7 mouse cellular contexts compared by ENCODE assay signal in the genomic region with DNA sequence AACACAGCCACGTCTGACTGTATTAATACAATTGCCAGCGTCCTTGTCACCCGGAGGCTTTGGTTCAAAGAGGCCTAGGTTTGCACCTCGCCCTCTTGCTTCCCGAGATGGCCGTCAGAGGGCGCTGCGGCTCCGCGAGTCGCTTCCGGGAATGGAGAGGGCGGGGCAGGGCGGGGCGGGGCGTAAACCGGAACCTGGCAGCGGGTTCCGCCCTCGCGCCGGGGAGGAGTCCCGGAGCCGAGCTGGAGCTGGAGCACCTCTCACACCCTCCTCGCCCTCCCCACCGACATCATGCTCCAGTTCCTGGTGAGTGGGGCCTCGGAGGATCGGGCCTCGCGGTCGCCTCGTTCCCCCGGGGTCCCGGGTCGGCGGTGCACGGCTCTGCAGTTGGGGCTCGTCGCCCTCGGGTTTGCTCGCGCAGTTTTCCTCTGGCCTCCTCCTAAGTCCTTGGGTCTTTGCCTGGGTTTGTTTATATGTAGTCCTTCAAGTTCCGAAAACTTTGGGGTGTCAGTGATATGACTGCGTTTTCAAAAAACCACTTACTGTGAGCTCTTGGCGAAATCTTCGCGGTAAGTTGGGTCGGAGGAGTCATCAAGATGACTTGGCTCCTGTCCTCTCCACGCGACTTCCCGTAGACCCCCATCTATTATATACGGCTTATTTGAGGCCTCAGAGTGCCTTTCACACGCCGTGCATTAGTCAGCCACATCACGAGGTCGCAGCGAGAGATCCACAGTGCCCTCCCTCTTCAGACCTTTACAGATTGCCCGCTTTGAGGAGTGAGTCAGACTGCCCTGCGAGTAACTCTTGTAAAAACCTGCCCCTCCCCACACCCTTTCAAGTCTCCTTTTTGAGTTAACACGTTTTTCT. TPM values are rescaled to one million over a fixed set of nuclear protein-coding genes. Genes with fewer than 3 reads are reported as not detected.
DNase-seq lines count a peak whose midpoint lies in the region; ATAC-seq and TF ChIP-seq lines count a peak whose summit lies in the region.

No protein-coding gene starts in this region.

- intact Hi-C loops in gastrocnemius, postnatal 36 days (cut with DNase I), result loop anchor here (10.0 kb wide), 2 partner anchors 122 to 312 kb away; no protein-coding TSS in a partner anchor
- intact Hi-C loops in left cerebral cortex, postnatal 4 days (cut with DNase I), result loop anchor here (10.0 kb wide), 1 partner anchor 112 kb away; no protein-coding TSS in a partner anchor

- peak overlapping the region; percentile 87 for H3K27ac ChIP-seq in intestine, embryonic 15.5 days
- H3K27ac ChIP-seq in midbrain, embryonic 12.5 days (replicated peaks), result peak overlapping the region; percentile 65
- peak overlapping the region; percentile 71 for H3K27ac ChIP-seq in small intestine, adult 2 months (ENCODE audit: insufficient read depth, low read depth, low read length)

- peak overlapping the region; percentile 74 for H3K4me2 ChIP-seq in intestine, embryonic 15.5 days (replicated peaks)
- peak overlapping the region; percentile 71 for H3K4me2 ChIP-seq in midbrain, embryonic 12.5 days (replicated peaks)

- H3K4me1 ChIP-seq in intestine, embryonic 15.5 days (replicated peaks), result peaks cover 18% of the 10 kb centered on the region
- H3K4me1 ChIP-seq in midbrain, embryonic 12.5 days, result peaks cover 30% of the 10 kb centered on the region
- peaks cover 14% of the 10 kb centered on the region; the same call in 1 of the 2 replicates for H3K4me1 ChIP-seq in small intestine, adult 2 months (ENCODE audit: control insufficient read depth, insufficient read depth, insufficient read length, low read length)

- peak overlapping the region; percentile 74 for H3K4me3 ChIP-seq in intestine, embryonic 15.5 days (replicated peaks)
- H3K4me3 ChIP-seq in midbrain, embryonic 12.5 days, result peak overlapping the region; percentile 80
- H3K4me3 ChIP-seq in small intestine, adult 2 months (ENCODE audit: low read depth, low read length), result peak overlapping the region; percentile 89

- WGBS in intestine, embryonic 15.5 days, result under 1% methylated on average over 60 of the region's 60 CpGs
- WGBS in midbrain, embryonic 12.5 days, result under 1% methylated on average over 60 of the region's 60 CpGs
- WGBS in small intestine, adult 2 months, result 1% methylated on average over 60 of the region's 60 CpGs

- peak; percentile 96 for ATAC-seq in intestine, embryonic 15.5 days
- ATAC-seq in midbrain, embryonic 12.5 days (ENCODE audit: low FRiP score, low read depth), result peak; percentile 93

- H3K9me3 ChIP-seq in intestine, embryonic 15.5 days, result no peaks in the 10 kb centered on the region
- no peaks in the 10 kb centered on the region for H3K9me3 ChIP-seq in midbrain, embryonic 12.5 days

- peak; percentile 92 for DNase-seq in adrenal gland, adult 2 months
- DNase-seq in embryo, embryonic 11 days, result peak; percentile 92
- DNase-seq in gastrocnemius, postnatal 36 days, result peak; percentile 81 to 85
- peak; percentile 92 for DNase-seq in left cerebral cortex, postnatal 4 days

- no peaks in the 10 kb centered on the region for H3K27me3 ChIP-seq in intestine, embryonic 15.5 days (replicated peaks)
- no peaks in the 10 kb centered on the region for H3K27me3 ChIP-seq in midbrain, embryonic 12.5 days
- no peaks in the 10 kb centered on the region for H3K27me3 ChIP-seq in small intestine, adult 2 months (ENCODE audit: control insufficient read depth, insufficient read depth, low read length)

- H3K9ac ChIP-seq in intestine, embryonic 15.5 days, result peak overlapping the region; percentile 69
- peak overlapping the region; percentile 83 for H3K9ac ChIP-seq in midbrain, embryonic 12.5 days (replicated peaks)

- no peaks in the 10 kb centered on the region for H3K36me3 ChIP-seq in intestine, embryonic 15.5 days
- H3K36me3 ChIP-seq in midbrain, embryonic 12.5 days, result no peaks in the 10 kb centered on the region
- no peaks in the 10 kb centered on the region for H3K36me3 ChIP-seq in small intestine, adult 2 months (ENCODE audit: control insufficient read depth, insufficient read depth, low read length)

- peak; percentile 83 for TF ChIP-seq POLR2A in small intestine, adult 2 months (IDR thresholded peaks at IDR 0.05; ENCODE audit: low read depth, low read length)

- TF ChIP-seq CTCF in small intestine, adult 2 months (IDR thresholded peaks at IDR 0.05; ENCODE audit: extremely low read depth, insufficient read length, insufficient replicate concordance, low read depth, low read length), result peak; percentile 79

RNA-seq across cellular contexts. Expression of gene Slc13a4, which starts 55.2 kb away (rescaled TPM):
- total RNA-seq in adrenal gland, adult 2 months (2021), result under 1 TPM; 0.35 to 0.45 TPM
- polyA plus RNA-seq in adrenal gland, adult 2 months (2012; rRNA removed), result 0.76 and 1.4 TPM in 2 replicates
- total RNA-seq in gastrocnemius, postnatal 36 days (2021), result under 1 TPM in 1 of 2 experiments, not detected in 1; 0.18 TPM
- 0.54 and 0.71 TPM in 2 replicates for polyA plus RNA-seq in intestine, embryonic 15.5 days (2015; fragmentation: Nextera tagmentation; extraction: Ambion mirVana)
- total RNA-seq in left cerebral cortex, postnatal 4 days (2021), result 10 to 100 TPM; 11.6 to 12.0 TPM
- polyA plus RNA-seq in midbrain, embryonic 12.5 days (2016; fragmentation: Nextera tagmentation; extraction: Ambion mirVana), result 0.26 and 0.38 TPM in 2 replicates
- polyA plus RNA-seq in small intestine, adult 2 months (2012; rRNA removed), result not detected in 2 replicates

Comparison
In these comparisons a context has a peak if more than half of its experiments do, and no peak if none do; other contexts are left out.
1. Peak in every context shown above with its lines: DNase-seq, ATAC-seq, H3K4me3 ChIP-seq and H3K27ac ChIP-seq.